Mouse (Mus musculus) intestine, postnatal 0 days (tissue): ENCODE results near the gene Slc6a19. TPM values are rescaled to one million over a fixed set of nuclear protein-coding genes. Genes with fewer than 3 reads are reported as not detected.

Experiments
- ATAC-seq: fragments of 200-750 bp; cut with Nextera tagmentation; 2 replicates; pipeline ENCODE4 v1.8.0; 2017; ENCODE audit warnings: mild to moderate bottlenecking, moderate TSS enrichment, moderate library complexity
- H3K27ac ChIP-seq: fragments of 300-500 bp; sonication (generic); 2 replicates; pipeline ENCODE4 v1.5.1; 2014; ENCODE audit warnings: mild to moderate bottlenecking, low read depth, low read length, moderate library complexity
- H3K27me3 ChIP-seq: fragments of 300-500 bp; sonication (generic); replicated peaks from 2 replicates; pipeline ENCODE4 v1.6.1; 2014; ENCODE audit warnings: low read length, mixed read lengths; ENCODE audit not compliant: control insufficient read depth, insufficient read depth
- H3K36me3 ChIP-seq: fragments of 300-500 bp; sonication (generic); 2 replicates; pipeline ENCODE4 v1.6.1; 2014; ENCODE audit warnings: mild to moderate bottlenecking, moderate library complexity; ENCODE audit not compliant: control insufficient read depth, insufficient read depth
- H3K4me1 ChIP-seq: fragments of 300-500 bp; sonication (generic); replicated peaks from 2 replicates; pipeline ENCODE4 v1.6.1; 2014; ENCODE audit warnings: antibody characterized with exemption, low read length, mixed read lengths; ENCODE audit not compliant: control insufficient read depth, insufficient read depth
- H3K4me2 ChIP-seq: fragments of 300-500 bp; sonication (generic); replicated peaks from 2 replicates; pipeline ENCODE4 v1.6.1; 2014; ENCODE audit warnings: low read depth, mild to moderate bottlenecking, moderate library complexity
- H3K4me3 ChIP-seq: fragments of 300-500 bp; sonication (generic); 2 replicates; pipeline ENCODE4 v1.5.1; 2014; ENCODE audit warnings: low read depth, low read length
- H3K9ac ChIP-seq: fragments of 300-500 bp; sonication (generic); 2 replicates; pipeline ENCODE4 v1.6.1; 2014; ENCODE audit warnings: mild to moderate bottlenecking, low read depth, low read length
- H3K9me3 ChIP-seq: fragments of 300-500 bp; sonication (generic); 2 replicates; pipeline ENCODE4 v1.6.1; 2016; ENCODE audit warnings: mixed run types; ENCODE audit not compliant: control insufficient read depth
- CTCF ChIP-seq: sonication (generic); IDR thresholded peaks from 2 replicates; pipeline ENCODE4 v1.5.1; 2016; ENCODE audit warnings: low read depth, mild to moderate bottlenecking, control low read depth, antibody characterized with exemption, moderate library complexity
- WGBS: fragments of 180-500 bp; shearing (Covaris S2); extraction: QIAGEN DNeasy Blood & Tissue Kit; methylation state at CpG from one replicate; pipeline ENCODE4 v1.1.7; 2014; 5-methylcytosine and 5-hydroxymethylcytosine counted together
- polyA plus RNA-seq: library from polyadenylated mRNA; unstranded; fragments of >200 nt; fragmentation: Nextera tagmentation; extraction: Ambion mirVana; gene quantifications from 2 replicates; pipeline ENCODE4 v1.2.1, GENCODE M21; 2015

Gene Slc6a19
- polyA plus RNA-seq, 1 experiment from 2014 or later, result 110 TPM

DNA sequence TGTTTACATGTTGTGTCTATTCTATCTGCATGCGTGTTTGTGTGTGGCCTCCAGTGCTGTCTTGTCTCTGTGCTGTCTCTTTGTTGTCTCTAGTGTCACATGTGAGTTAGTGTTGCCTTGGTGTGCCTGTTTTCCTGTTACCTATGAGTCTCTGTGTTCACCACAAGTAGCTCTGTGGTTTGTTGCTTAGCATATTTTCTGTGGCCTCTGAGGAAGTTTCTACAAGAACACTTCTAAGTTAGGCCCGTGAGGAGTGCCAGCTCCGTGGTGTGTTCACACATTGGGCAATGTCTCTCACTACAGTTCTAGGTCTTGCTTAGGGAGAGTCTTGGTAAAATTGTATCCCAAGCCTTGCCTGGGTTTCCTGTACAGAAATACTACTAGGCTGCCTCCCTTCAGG lies 32.3 kb upstream of the Slc6a19 start:
- no peak for ATAC-seq
- no peaks in the 10 kb centered on the region for H3K9me3 ChIP-seq
- H3K9ac ChIP-seq, result no peak overlapping the region
- TF ChIP-seq CTCF, result no peak
- no peak overlapping the region for H3K4me3 ChIP-seq
- 80% methylated on average over 3 of the region's 3 CpGs for WGBS
- H3K4me2 ChIP-seq, result no peak overlapping the region
- H3K4me1 ChIP-seq, result peaks cover 8% of the 10 kb centered on the region
- H3K27ac ChIP-seq, result no peak overlapping the region
- no peaks in the 10 kb centered on the region for H3K27me3 ChIP-seq
- H3K36me3 ChIP-seq, result no peaks in the 10 kb centered on the region

DNA sequence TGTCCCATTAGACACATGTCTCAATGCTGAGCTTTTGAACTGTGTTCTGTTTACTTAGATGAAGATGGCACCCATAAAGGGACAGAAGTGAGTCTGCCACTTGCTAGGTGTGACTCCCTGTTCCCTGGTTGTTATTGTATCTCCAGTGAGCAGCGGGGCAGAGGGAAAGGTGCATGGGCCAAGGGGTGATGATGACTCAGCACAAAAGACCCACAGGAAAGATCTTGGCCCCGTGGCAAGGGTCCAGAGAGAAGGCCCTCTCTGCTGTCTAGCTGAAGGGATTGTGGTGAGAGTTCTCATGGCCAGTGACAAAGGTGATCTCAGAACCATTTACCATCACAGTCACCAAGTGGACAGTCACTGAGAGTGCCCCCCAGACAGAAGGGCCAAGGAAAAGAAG lies 31.3 kb upstream of the Slc6a19 start:
- Histone ChIP-seq H3K9me3 (no peaks in the 10 kb centered on the region), H3K27ac (no peak overlapping the region), H3K36me3 (no peaks in the 10 kb centered on the region), H3K27me3 (no peaks in the 10 kb centered on the region), H3K9ac (no peak overlapping the region), H3K4me1 (peaks cover 8% of the 10 kb centered on the region), H3K4me2 (no peak overlapping the region), H3K4me3 (no peak overlapping the region)
- TF ChIP-seq CTCF, result no peak
- 0 out of 2 replicates have a peak, but pooled peaks have one; percentile 3 for ATAC-seq
- 77% methylated on average over 2 of the region's 2 CpGs for WGBS

DNA sequence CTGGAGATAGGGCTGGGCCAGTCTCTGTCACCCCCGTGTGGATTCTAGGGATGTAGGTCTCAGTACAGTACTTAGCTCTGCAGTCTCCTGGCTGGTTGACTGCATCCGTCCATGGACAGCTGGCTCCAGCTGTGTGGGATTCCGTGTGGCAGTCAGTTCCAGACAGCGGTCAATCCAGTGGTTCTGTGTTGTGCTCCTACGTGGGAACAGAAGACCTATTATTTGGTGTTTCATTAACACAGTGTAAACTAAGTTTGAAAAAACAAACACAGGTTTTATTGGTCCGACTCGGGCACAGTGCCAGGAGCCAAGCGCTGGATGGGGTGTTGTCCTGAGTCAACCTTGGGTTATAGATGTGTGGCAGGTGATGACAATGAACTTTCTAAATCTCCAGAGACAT lies 30.6 kb upstream of the Slc6a19 start:
- peak; percentile 39 for TF ChIP-seq CTCF
- Histone ChIP-seq H3K27ac (no peak overlapping the region), H3K36me3 (no peaks in the 10 kb centered on the region), H3K9me3 (no peaks in the 10 kb centered on the region), H3K4me1 (peaks cover 8% of the 10 kb centered on the region), H3K27me3 (no peaks in the 10 kb centered on the region), H3K4me2 (no peak overlapping the region), H3K4me3 (no peak overlapping the region), H3K9ac (no peak overlapping the region)
- WGBS, result 25% methylated on average over 8 of the region's 8 CpGs
- ATAC-seq, result peak; percentile 54

DNA sequence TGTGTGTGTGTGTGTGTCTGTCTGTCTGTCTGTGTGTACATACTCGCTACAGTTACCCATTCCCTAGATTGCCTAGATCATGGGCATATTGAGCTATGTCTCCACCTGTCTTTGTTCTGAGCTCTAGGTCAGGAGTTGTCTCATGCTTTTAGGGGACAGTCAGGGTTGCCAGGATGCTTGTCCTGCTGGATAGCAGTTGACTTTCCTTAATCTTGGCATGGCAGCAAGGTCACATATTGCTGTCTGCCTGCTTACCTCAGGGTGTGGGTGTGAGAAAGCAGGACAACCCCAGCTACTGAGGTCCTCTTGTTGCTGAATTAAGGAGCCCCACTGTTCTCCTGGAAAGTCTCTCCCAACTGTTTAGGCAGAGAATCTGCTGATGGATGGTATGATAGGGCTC lies 29.7 kb upstream of the Slc6a19 start:
- H3K9me3 ChIP-seq, result no peaks in the 10 kb centered on the region
- WGBS, result 95% methylated on average over 1 of the region's 1 CpGs
- no peaks in the 10 kb centered on the region for H3K27me3 ChIP-seq
- no peak overlapping the region for H3K4me3 ChIP-seq
- no peak overlapping the region for H3K4me2 ChIP-seq
- no peaks in the 10 kb centered on the region for H3K36me3 ChIP-seq
- no peak overlapping the region for H3K9ac ChIP-seq
- TF ChIP-seq CTCF, result no peak
- peaks cover 8% of the 10 kb centered on the region for H3K4me1 ChIP-seq
- H3K27ac ChIP-seq, result no peak overlapping the region
- no peak for ATAC-seq

DNA sequence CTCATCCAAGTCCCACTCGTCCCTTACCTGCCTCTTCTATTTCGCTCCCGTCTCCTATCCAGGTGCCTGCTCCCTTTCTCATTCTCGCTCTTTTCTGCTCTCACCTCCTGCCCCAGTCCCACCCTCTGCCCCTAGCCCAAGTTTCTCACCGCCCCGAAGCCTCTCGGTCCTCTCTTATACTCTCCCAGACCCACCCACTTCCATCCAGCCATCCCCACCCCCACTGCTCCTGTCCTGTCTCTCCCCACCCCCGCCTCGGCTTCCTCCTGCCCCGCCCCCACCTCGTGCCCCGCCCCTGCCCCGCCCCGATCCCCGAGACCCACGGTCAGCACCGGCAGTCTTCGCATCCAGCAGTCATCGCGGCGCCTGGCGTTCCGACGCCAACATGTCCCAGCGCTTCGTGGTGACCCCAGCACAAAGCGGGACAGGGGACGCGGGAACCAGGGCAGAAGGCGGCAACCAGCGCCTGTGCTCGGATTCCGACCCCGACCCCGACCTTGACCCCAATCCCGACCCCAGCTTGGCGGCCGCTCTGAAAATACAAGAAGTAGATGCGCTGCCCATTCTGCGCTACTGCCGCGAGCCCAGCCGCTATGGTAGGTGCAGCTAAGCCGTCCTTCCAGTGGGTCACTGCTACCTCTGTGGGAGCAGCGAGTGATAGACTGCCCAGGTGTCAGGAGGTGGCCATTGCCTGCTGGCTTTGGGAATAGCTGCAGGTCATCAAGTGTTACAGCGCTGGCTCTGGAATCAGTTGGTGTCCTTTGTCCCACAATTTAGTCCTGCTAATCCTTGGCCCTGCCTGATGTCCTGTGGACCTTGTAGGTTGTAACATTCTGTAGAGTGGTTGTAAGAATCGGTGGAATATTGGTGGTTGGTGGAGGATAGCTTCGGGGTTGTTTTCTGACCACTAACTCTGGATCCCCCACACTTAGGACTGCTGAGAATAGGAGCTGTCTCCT lies 28.4 kb upstream of the Slc6a19 start, which contains the start of gene Slc12a7:
Slc12a7 (plus strand) TSS at position 353 of the 959 bp plus-strand sequence.
- Histone ChIP-seq H3K27me3 (no peaks in the 10 kb centered on the region), H3K9ac (no peak within 1 kb of the TSS), H3K9me3 (no peaks in the 10 kb centered on the region), H3K4me3 (peak within 1 kb of the TSS; percentile 33), H3K4me2 (peak within 1 kb of the TSS; percentile 74), H3K4me1 (peaks cover 8% of the 10 kb centered on the region), H3K36me3 (no peaks in the 10 kb centered on the region), H3K27ac (no peak within 1 kb of the TSS)
- WGBS, result 6% methylated on average over 48 of the region's 48 CpGs
- ATAC-seq, result no peak
- no peak for TF ChIP-seq CTCF

DNA sequence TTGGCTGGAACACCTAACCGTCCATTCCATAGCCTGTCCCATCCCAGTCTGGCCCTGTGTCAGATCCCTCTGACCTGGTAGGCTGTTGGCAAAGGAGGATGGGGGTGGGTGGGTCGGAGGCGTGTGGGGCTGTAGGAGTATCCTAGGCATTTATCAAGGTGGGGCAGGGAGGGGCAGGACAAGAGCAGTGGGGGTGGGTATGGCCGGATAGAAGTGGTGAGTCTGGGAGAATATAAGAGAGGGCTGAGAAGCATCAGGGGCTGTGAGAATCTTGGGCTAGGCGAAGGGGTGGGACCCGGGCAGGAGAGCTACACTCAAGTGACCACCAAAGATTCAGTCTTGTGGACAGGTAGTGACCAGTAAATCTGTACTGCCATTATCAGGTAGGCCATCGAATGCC lies 27.6 kb upstream of the Slc6a19 start:
- Histone ChIP-seq H3K27ac (no peak overlapping the region), H3K9me3 (no peaks in the 10 kb centered on the region), H3K4me3 (peak overlapping the region; percentile 33), H3K4me1 (peaks cover 8% of the 10 kb centered on the region), H3K27me3 (no peaks in the 10 kb centered on the region), H3K36me3 (no peaks in the 10 kb centered on the region), H3K9ac (no peak overlapping the region), H3K4me2 (peak overlapping the region; percentile 74)
- ATAC-seq, result no peak
- WGBS, result 59% methylated on average over 7 of the region's 7 CpGs
- TF ChIP-seq CTCF, result no peak
